Mouse (Mus musculus) layer of hippocampus, postnatal 14 days (tissue): Measurements from ENCODE around the gene Dcaf17. TPM values are rescaled to one million over a fixed set of nuclear protein-coding genes. Genes with fewer than 3 reads are reported as not detected.

Source experiments
- DNase-seq, 2 experiments: peaks; one replicate each; pipeline ENCODE4 v3.0.0; 2021 to 2022; ENCODE audit warnings: low spot score in 2 of 2, mixed read lengths in 1 of 2
- long read RNA-seq, 2 experiments: library from polyadenylated mRNA; stranded (forward); transcript quantifications; one replicate each; pipeline ENCODE4 v2.0.0; 2021
- total RNA-seq, 2 experiments: library from RNA; stranded (reverse); gene quantifications; 2 replicates each; pipeline ENCODE4 v1.2.3; 2021

The Dcaf17 gene
- total RNA-seq, result 10 to 100 TPM; 11.9 to 13.4 TPM
- long read RNA-seq, experiment 1, full-length matches to known transcripts, result 5 of 23 reads
- long read RNA-seq, experiment 1, partial matches to known transcripts, result 1 of 23 reads
- long read RNA-seq, experiment 1, other reads (novel, unspliced or antisense), result 17 of 23 reads
- long read RNA-seq, experiment 2, full-length matches to known transcripts, result 9 of 40 reads
- long read RNA-seq, experiment 2, partial matches to known transcripts, result 0 of 40 reads
- long read RNA-seq, experiment 2, other reads (novel, unspliced or antisense), result 31 of 40 reads

- DNase-seq, result peak; percentile 88 to 94
Measured at GRCm38 (mm10) chr2:71055300-71056114, at the start of gene Dcaf17, which contains the start of gene Mettl8. TSS of gene Dcaf17 (plus strand) at chr2:71055328. TSS of gene Mettl8 (minus strand) at chr2:71055583.

- DNase-seq, result no peak
Measured at GRCm38 (mm10) chr2:71011816-71012215, 43.3 kb upstream of the Dcaf17 start.

GRCm38 (mm10) chr2:71013521-71013920, 41.6 kb upstream of the Dcaf17 start:
- DNase-seq, result no peak

- peak in 1 of 2 experiments; percentile 36 for DNase-seq
Measured at GRCm38 (mm10) chr2:71019277-71019676, 35.9 kb upstream of the Dcaf17 start.

GRCm38 (mm10) chr2:71019704-71020375, 35.3 kb upstream of the Dcaf17 start:
- DNase-seq, result no peak

GRCm38 (mm10) chr2:71020674-71021073, 34.5 kb upstream of the Dcaf17 start:
- DNase-seq, result peak in 1 of 2 experiments; percentile 36

- DNase-seq, result no peak
Measured at GRCm38 (mm10) chr2:71022991-71023390, 32.1 kb upstream of the Dcaf17 start.

GRCm38 (mm10) chr2:71023986-71024385, 31.1 kb upstream of the Dcaf17 start:
- DNase-seq, result no peak

- no peak for DNase-seq
Measured at GRCm38 (mm10) chr2:71025576-71026315, 29.4 kb upstream of the Dcaf17 start.

GRCm38 (mm10) chr2:71026787-71027186, 28.3 kb upstream of the Dcaf17 start:
- peak in 1 of 2 experiments; percentile 37 for DNase-seq

- no peak for DNase-seq
Measured at GRCm38 (mm10) chr2:71027631-71028030, 27.5 kb upstream of the Dcaf17 start.

GRCm38 (mm10) chr2:71030663-71031062, 24.5 kb upstream of the Dcaf17 start:
- no peak for DNase-seq

GRCm38 (mm10) chr2:71031973-71032794, 22.9 kb upstream of the Dcaf17 start:
- no peak for DNase-seq

GRCm38 (mm10) chr2:71033014-71033413, 22.1 kb upstream of the Dcaf17 start:
- DNase-seq, result no peak

- no peak for DNase-seq
Measured at GRCm38 (mm10) chr2:71033987-71034386, 21.1 kb upstream of the Dcaf17 start.

GRCm38 (mm10) chr2:71037447-71037846, 17.7 kb upstream of the Dcaf17 start:
- no peak for DNase-seq

- DNase-seq, result peak; percentile 81 to 89
Measured at GRCm38 (mm10) chr2:71039522-71040121, 15.5 kb upstream of the Dcaf17 start.

GRCm38 (mm10) chr2:71046151-71046550, 9.0 kb upstream of the Dcaf17 start:
- no peak for DNase-seq

- no peak for DNase-seq
Measured at GRCm38 (mm10) chr2:71046751-71047320, 8.3 kb upstream of the Dcaf17 start.
